Mouse (Mus musculus): ENCODE results near the gene Gcn1l1. TPM values are rescaled to one million over a fixed set of nuclear protein-coding genes. Genes with fewer than 3 reads are reported as not detected.
A peak's percentile ranks its signal among the peaks of the same experiment; 100 is the strongest.

Gene Gcn1l1
- total and polyA plus RNA-seq, 2 experiments = 14.8 to 28.8 TPM

GRCm38 (mm10) chr5:115591506-115591905 lies 26.5 kb downstream of the Gcn1l1 start:
- no peak overlapping the region for H3K27ac ChIP-seq (replicated peaks; ENCODE audit: insufficient read depth, low read depth, low read length)
- H3K36me3 ChIP-seq (ENCODE audit: control insufficient read depth, insufficient read depth, low read length) = peaks cover 30% of the 10 kb centered on the region; the same call in 1 of the 2 replicates
- no peak for DNase-seq (ENCODE audit: extremely low read depth, low read depth, low spot score)
- no peak for TF ChIP-seq POLR2A (IDR thresholded peaks at IDR 0.05; ENCODE audit: extremely low read depth, insufficient read depth, low read length)
- TF ChIP-seq CTCF (IDR thresholded peaks at IDR 0.05; ENCODE audit: low read depth, low read length) = no peak
- no peaks in the 10 kb centered on the region for H3K79me2 ChIP-seq (ENCODE audit: control insufficient read depth, insufficient read depth, low read length)
- no peaks in the 10 kb centered on the region for H3K4me1 ChIP-seq (ENCODE audit: control insufficient read depth, insufficient read depth, low read length)
- 92% methylated on average over 2 of the region's 2 CpGs for WGBS
- H3K9ac ChIP-seq (ENCODE audit: low read depth, low read length) = no peak overlapping the region
- no peak overlapping the region for H3K4me3 ChIP-seq (ENCODE audit: insufficient read depth, low read depth, low read length)
- H3K27me3 ChIP-seq (ENCODE audit: control insufficient read depth, insufficient read depth, low read length) = no peaks in the 10 kb centered on the region

- Histone ChIP-seq H3K4me3 (ENCODE audit: insufficient read depth, low read depth, low read length) (no peak overlapping the region), H3K79me2 (ENCODE audit: control insufficient read depth, insufficient read depth, low read length) (peaks cover 2% of the 10 kb centered on the region; the same call in 1 of the 2 replicates), H3K36me3 (ENCODE audit: control insufficient read depth, insufficient read depth, low read length) (peaks cover 21% of the 10 kb centered on the region; the same call in 1 of the 2 replicates), H3K27ac (replicated peaks; ENCODE audit: insufficient read depth, low read depth, low read length) (no peak overlapping the region), H3K9ac (ENCODE audit: low read depth, low read length) (no peak overlapping the region), H3K27me3 (ENCODE audit: control insufficient read depth, insufficient read depth, low read length) (no peaks in the 10 kb centered on the region), H3K4me1 (ENCODE audit: control insufficient read depth, insufficient read depth, low read length) (no peaks in the 10 kb centered on the region)
- TF ChIP-seq CTCF (IDR thresholded peaks at IDR 0.05; ENCODE audit: low read depth, low read length) (no peak), POLR2A (IDR thresholded peaks at IDR 0.05; ENCODE audit: extremely low read depth, insufficient read depth, low read length) (no peak)
- no peak for DNase-seq (ENCODE audit: extremely low read depth, low read depth, low spot score)
- WGBS = 88% methylated on average over 6 of the region's 6 CpGs
These were observed 38.5 kb downstream of the Gcn1l1 start for GRCm38 (mm10) chr5:115603561-115603960.

- no peaks in the 10 kb centered on the region for H3K79me2 ChIP-seq (ENCODE audit: control insufficient read depth, insufficient read depth, low read length)
- no peaks in the 10 kb centered on the region for H3K27me3 ChIP-seq (ENCODE audit: control insufficient read depth, insufficient read depth, low read length)
- no peak overlapping the region for H3K4me3 ChIP-seq (ENCODE audit: insufficient read depth, low read depth, low read length)
- no peaks in the 10 kb centered on the region for H3K4me1 ChIP-seq (ENCODE audit: control insufficient read depth, insufficient read depth, low read length)
- DNase-seq (ENCODE audit: extremely low read depth, low read depth, low spot score) = no peak
- TF ChIP-seq CTCF (IDR thresholded peaks at IDR 0.05; ENCODE audit: low read depth, low read length) = no peak
- no peak for TF ChIP-seq POLR2A (IDR thresholded peaks at IDR 0.05; ENCODE audit: extremely low read depth, insufficient read depth, low read length)
- peaks cover 19% of the 10 kb centered on the region for H3K36me3 ChIP-seq (ENCODE audit: control insufficient read depth, insufficient read depth, low read length)
- no peak overlapping the region for H3K9ac ChIP-seq (ENCODE audit: low read depth, low read length)
- 97% methylated on average over 11 of the region's 11 CpGs for WGBS
- H3K27ac ChIP-seq (replicated peaks; ENCODE audit: insufficient read depth, low read depth, low read length) = no peak overlapping the region
These were observed 46.5 kb downstream of the Gcn1l1 start for GRCm38 (mm10) chr5:115611566-115611965.

GRCm38 (mm10) chr5:115613332-115613731 lies 48.3 kb downstream of the Gcn1l1 start:
- peaks cover 16% of the 10 kb centered on the region for H3K36me3 ChIP-seq (ENCODE audit: control insufficient read depth, insufficient read depth, low read length)
- H3K27ac ChIP-seq (replicated peaks; ENCODE audit: insufficient read depth, low read depth, low read length) = no peak overlapping the region
- H3K4me1 ChIP-seq (ENCODE audit: control insufficient read depth, insufficient read depth, low read length) = no peaks in the 10 kb centered on the region
- no peak overlapping the region for H3K9ac ChIP-seq (ENCODE audit: low read depth, low read length)
- no peak overlapping the region for H3K4me3 ChIP-seq (ENCODE audit: insufficient read depth, low read depth, low read length)
- no peak for TF ChIP-seq CTCF (IDR thresholded peaks at IDR 0.05; ENCODE audit: low read depth, low read length)
- no peak for TF ChIP-seq POLR2A (IDR thresholded peaks at IDR 0.05; ENCODE audit: extremely low read depth, insufficient read depth, low read length)
- no peak for DNase-seq (ENCODE audit: extremely low read depth, low read depth, low spot score)
- H3K79me2 ChIP-seq (ENCODE audit: control insufficient read depth, insufficient read depth, low read length) = no peaks in the 10 kb centered on the region
- 97% methylated on average over 9 of the region's 9 CpGs for WGBS
- no peaks in the 10 kb centered on the region for H3K27me3 ChIP-seq (ENCODE audit: control insufficient read depth, insufficient read depth, low read length)

- TF ChIP-seq CTCF (IDR thresholded peaks at IDR 0.05; ENCODE audit: low read depth, low read length) (peak; percentile 79), POLR2A (IDR thresholded peaks at IDR 0.05; ENCODE audit: extremely low read depth, insufficient read depth, low read length) (no peak)
- Histone ChIP-seq H3K36me3 (ENCODE audit: control insufficient read depth, insufficient read depth, low read length) (peaks cover 15% of the 10 kb centered on the region), H3K9ac (ENCODE audit: low read depth, low read length) (no peak overlapping the region), H3K27me3 (ENCODE audit: control insufficient read depth, insufficient read depth, low read length) (no peaks in the 10 kb centered on the region), H3K4me3 (ENCODE audit: insufficient read depth, low read depth, low read length) (no peak overlapping the region), H3K4me1 (ENCODE audit: control insufficient read depth, insufficient read depth, low read length) (no peaks in the 10 kb centered on the region), H3K79me2 (ENCODE audit: control insufficient read depth, insufficient read depth, low read length) (no peaks in the 10 kb centered on the region), H3K27ac (replicated peaks; ENCODE audit: insufficient read depth, low read depth, low read length) (no peak overlapping the region)
- WGBS = 60% methylated on average over 7 of the region's 7 CpGs
- DNase-seq (ENCODE audit: extremely low read depth, low read depth, low spot score) = peak; percentile 51
These were observed 49.9 kb downstream of the Gcn1l1 start for GRCm38 (mm10) chr5:115614948-115615347.

GRCm38 (mm10) chr5:115619690-115620089 lies 54.6 kb downstream of the Gcn1l1 start:
- DNase-seq (ENCODE audit: extremely low read depth, low read depth, low spot score) = no peak
- TF ChIP-seq CTCF (IDR thresholded peaks at IDR 0.05; ENCODE audit: low read depth, low read length) (no peak), POLR2A (IDR thresholded peaks at IDR 0.05; ENCODE audit: extremely low read depth, insufficient read depth, low read length) (no peak)
- Histone ChIP-seq H3K36me3 (ENCODE audit: control insufficient read depth, insufficient read depth, low read length) (peaks cover 10% of the 10 kb centered on the region), H3K27ac (replicated peaks; ENCODE audit: insufficient read depth, low read depth, low read length) (no peak overlapping the region), H3K4me1 (ENCODE audit: control insufficient read depth, insufficient read depth, low read length) (no peaks in the 10 kb centered on the region), H3K4me3 (ENCODE audit: insufficient read depth, low read depth, low read length) (no peak overlapping the region), H3K27me3 (ENCODE audit: control insufficient read depth, insufficient read depth, low read length) (no peaks in the 10 kb centered on the region), H3K9ac (ENCODE audit: low read depth, low read length) (no peak overlapping the region), H3K79me2 (ENCODE audit: control insufficient read depth, insufficient read depth, low read length) (no peaks in the 10 kb centered on the region)
- 93% methylated on average over 15 of the region's 15 CpGs for WGBS

All from liver, adult 2 months (tissue).